Mouse (Mus musculus): ENCODE results near the gene Tmem87a.

- TF ChIP-seq CTCF (IDR thresholded peaks at IDR 0.05; ENCODE audit: control insufficient read depth, insufficient read depth, insufficient read length) = no peak
- no peak for TF ChIP-seq MYOD1 (IDR thresholded peaks at IDR 0.05; ENCODE audit: control insufficient read depth, insufficient read length, low read depth)
- no peak for TF ChIP-seq USF1 (IDR thresholded peaks at IDR 0.05; ENCODE audit: low read depth)
- no peak for TF ChIP-seq MAX (IDR thresholded peaks at IDR 0.05)
- TF ChIP-seq CEBPB (IDR thresholded peaks at IDR 0.05; ENCODE audit: low read depth) = no peak
- no peak for TF ChIP-seq FOSL1 (IDR thresholded peaks at IDR 0.05; ENCODE audit: insufficient read depth, low read length, poor library complexity, severe bottlenecking)
Measured at GRCm38 (mm10) chr2:120389376-120389775, 14.5 kb downstream of the Tmem87a start.
